Mouse (Mus musculus): ENCODE measurements around the gene Gpc3. TPM values are rescaled to one million over a fixed set of nuclear protein-coding genes. Genes with fewer than 3 reads are reported as not detected.

Gpc3 gene
- polyA plus RNA-seq, 1 experiment from 2014 or later, result 634 TPM

DNA sequence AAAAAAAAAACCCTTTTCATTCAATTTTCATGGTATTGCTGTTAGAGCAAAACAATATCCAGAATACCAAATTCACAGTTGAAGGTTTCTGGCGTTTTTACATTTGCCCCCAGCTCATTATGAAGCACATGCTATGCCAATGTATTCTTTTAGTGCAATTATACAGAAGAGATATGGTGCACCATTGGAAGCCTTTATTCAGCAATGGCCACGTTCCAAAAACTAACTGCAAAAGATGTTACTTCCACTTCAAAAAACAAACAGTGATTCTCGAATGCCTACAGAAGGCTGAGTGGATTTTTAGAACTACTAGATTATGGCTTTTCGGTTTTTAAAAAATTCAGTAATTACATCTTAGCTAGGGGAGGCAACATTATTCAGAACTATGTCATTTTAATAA is 124.3 kb downstream of the Gpc3 start:
- no peaks in the 10 kb centered on the region for H3K9me3 ChIP-seq (ENCODE audit: control insufficient read depth, low read length)
- H3K4me2 ChIP-seq (ENCODE audit: low read length), result no peak overlapping the region
- H3K9ac ChIP-seq (ENCODE audit: low read length), result no peak overlapping the region
- ATAC-seq (replicated peaks; ENCODE audit: low FRiP score, low TSS enrichment, low read depth) (no peak), DNase-seq (ENCODE audit: low spot score) (no peak)
- H3K4me3 ChIP-seq (ENCODE audit: low read depth, low read length), result no peak overlapping the region
- H3K4me1 ChIP-seq (replicated peaks; ENCODE audit: control insufficient read depth, insufficient read depth, low read length), result no peaks in the 10 kb centered on the region
- H3K27me3 ChIP-seq (replicated peaks; ENCODE audit: control insufficient read depth, insufficient read depth, low read length), result no peaks in the 10 kb centered on the region
- H3K36me3 ChIP-seq (ENCODE audit: control insufficient read depth, insufficient read depth, low read length), result no peaks in the 10 kb centered on the region
- H3K27ac ChIP-seq (ENCODE audit: low read depth), result no peak overlapping the region
- 83% methylated on average over 4 of the region's 4 CpGs for WGBS

- 27% methylated on average over 5 of the region's 5 CpGs for WGBS
- Histone ChIP-seq H3K4me3 (ENCODE audit: low read depth, low read length) (no peak overlapping the region), H3K36me3 (ENCODE audit: control insufficient read depth, insufficient read depth, low read length) (no peaks in the 10 kb centered on the region), H3K27me3 (replicated peaks; ENCODE audit: control insufficient read depth, insufficient read depth, low read length) (no peaks in the 10 kb centered on the region), H3K27ac (ENCODE audit: low read depth) (peak overlapping the region; percentile 51; the same call in 1 of the 2 replicates), H3K9ac (ENCODE audit: low read length) (no peak overlapping the region), H3K4me2 (ENCODE audit: low read length) (no peak overlapping the region), H3K9me3 (ENCODE audit: control insufficient read depth, low read length) (no peaks in the 10 kb centered on the region), H3K4me1 (replicated peaks; ENCODE audit: control insufficient read depth, insufficient read depth, low read length) (0 out of 2 replicates have a peak, but pooled peaks cover 3% of the 10 kb centered on the region)
- ATAC-seq (replicated peaks; ENCODE audit: low FRiP score, low TSS enrichment, low read depth) (no peak), DNase-seq (ENCODE audit: low spot score) (no peak)
Observed at GRCm38 (mm10) chrX:52455074-52455588, 158.6 kb downstream of the Gpc3 start.

DNA sequence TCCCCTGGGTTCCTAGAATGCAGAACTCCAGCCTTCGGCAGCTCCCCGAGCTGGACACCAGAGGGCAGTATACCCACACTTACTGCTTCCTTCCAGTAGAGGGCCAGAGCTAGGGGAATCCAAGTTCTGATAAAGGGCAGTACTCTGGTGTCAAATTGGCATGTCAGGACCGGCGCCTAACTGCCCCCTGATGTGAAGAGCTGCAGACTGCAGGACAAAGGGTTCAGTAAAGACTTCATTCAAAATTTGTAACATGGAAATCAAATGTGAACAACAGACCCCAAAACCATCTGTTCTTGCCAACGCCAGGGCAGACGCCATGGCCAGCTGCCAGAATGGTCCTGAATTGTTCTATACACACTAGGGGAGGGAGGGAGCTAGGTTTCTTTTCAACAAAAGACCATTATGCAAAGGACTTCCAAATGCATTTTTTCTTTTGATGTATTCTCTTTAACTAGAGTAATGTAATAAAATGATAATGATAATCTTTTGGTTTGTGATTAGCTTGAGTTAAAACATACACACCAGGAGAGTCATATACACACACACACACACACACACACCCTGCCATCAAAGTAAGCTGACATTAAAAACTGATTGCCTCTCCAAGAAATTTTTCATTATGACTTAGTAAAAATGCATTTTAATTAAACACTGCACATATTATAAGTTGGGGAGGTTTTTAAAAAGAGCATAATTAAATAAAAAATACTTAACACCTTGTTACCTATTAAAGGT is 160.1 kb downstream of the Gpc3 start:
- Histone ChIP-seq H3K4me2 (ENCODE audit: low read length) (no peak overlapping the region), H3K9ac (ENCODE audit: low read length) (no peak overlapping the region), H3K4me1 (replicated peaks; ENCODE audit: control insufficient read depth, insufficient read depth, low read length) (0 out of 2 replicates have a peak, but pooled peaks cover 3% of the 10 kb centered on the region), H3K27ac (ENCODE audit: low read depth) (no peak overlapping the region), H3K27me3 (replicated peaks; ENCODE audit: control insufficient read depth, insufficient read depth, low read length) (0 out of 2 replicates have a peak, but pooled peaks cover 2% of the 10 kb centered on the region), H3K36me3 (ENCODE audit: control insufficient read depth, insufficient read depth, low read length) (no peaks in the 10 kb centered on the region), H3K9me3 (ENCODE audit: control insufficient read depth, low read length) (no peaks in the 10 kb centered on the region), H3K4me3 (ENCODE audit: low read depth, low read length) (no peak overlapping the region)
- DNase-seq (ENCODE audit: low spot score) (peak; percentile 77), ATAC-seq (replicated peaks; ENCODE audit: low FRiP score, low TSS enrichment, low read depth) (no peak; the same call in 1 of the 2 replicates)
- WGBS, result 38% methylated on average over 6 of the region's 6 CpGs

DNA sequence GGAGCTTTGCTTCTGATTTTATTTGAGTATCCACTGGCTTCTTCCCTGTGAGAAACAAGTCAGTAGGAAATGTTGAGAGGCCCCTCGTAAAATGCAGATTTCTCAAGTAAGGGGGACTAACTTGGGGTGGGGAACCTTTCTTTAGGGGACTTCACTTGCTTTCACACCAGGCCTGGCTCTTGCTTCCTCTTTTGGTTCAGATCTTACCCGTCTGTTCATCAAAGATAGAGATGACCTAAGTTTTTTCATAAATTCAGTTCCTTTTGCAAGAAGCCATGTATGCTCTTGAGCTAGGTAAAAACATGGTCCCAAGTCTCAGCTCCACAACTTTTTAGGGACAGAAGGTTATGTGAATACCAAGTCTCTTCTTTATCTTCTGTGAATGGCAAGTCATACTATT is 164.6 kb downstream of the Gpc3 start:
- Histone ChIP-seq H3K4me1 (replicated peaks; ENCODE audit: control insufficient read depth, insufficient read depth, low read length) (no peaks in the 10 kb centered on the region), H3K4me2 (ENCODE audit: low read length) (no peak overlapping the region), H3K9ac (ENCODE audit: low read length) (no peak overlapping the region), H3K36me3 (ENCODE audit: control insufficient read depth, insufficient read depth, low read length) (no peaks in the 10 kb centered on the region), H3K27me3 (replicated peaks; ENCODE audit: control insufficient read depth, insufficient read depth, low read length) (0 out of 2 replicates have a peak, but pooled peaks cover 5% of the 10 kb centered on the region), H3K9me3 (ENCODE audit: control insufficient read depth, low read length) (no peaks in the 10 kb centered on the region), H3K4me3 (ENCODE audit: low read depth, low read length) (no peak overlapping the region), H3K27ac (ENCODE audit: low read depth) (no peak overlapping the region)
- DNase-seq (ENCODE audit: low spot score) (no peak), ATAC-seq (replicated peaks; ENCODE audit: low FRiP score, low TSS enrichment, low read depth) (no peak)
- 64% methylated on average over 2 of the region's 2 CpGs for WGBS

DNA sequence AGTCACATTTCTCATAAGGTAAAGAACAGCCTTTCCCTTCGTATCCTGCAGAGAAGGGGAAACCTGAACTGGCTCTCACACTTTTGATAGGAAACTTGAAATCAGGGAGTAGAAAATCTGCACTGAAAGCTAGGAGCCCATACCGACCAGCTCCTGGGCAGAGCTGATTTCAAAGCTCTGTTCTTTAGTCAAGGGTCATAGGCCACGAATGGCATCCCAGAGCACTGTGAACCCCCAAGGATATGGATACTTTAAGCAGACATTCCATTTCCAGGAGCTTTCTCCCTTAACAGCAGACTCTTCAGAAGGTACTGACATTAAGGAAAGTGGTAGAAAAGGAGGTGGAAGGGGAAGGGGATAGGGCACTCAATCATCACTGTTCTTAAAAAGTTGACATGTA is 165.3 kb downstream of the Gpc3 start:
- H3K9me3 ChIP-seq (ENCODE audit: control insufficient read depth, low read length), result no peaks in the 10 kb centered on the region
- no peaks in the 10 kb centered on the region for H3K4me1 ChIP-seq (replicated peaks; ENCODE audit: control insufficient read depth, insufficient read depth, low read length)
- DNase-seq (ENCODE audit: low spot score) (no peak), ATAC-seq (replicated peaks; ENCODE audit: low FRiP score, low TSS enrichment, low read depth) (no peak)
- H3K27me3 ChIP-seq (replicated peaks; ENCODE audit: control insufficient read depth, insufficient read depth, low read length), result 0 out of 2 replicates have a peak, but pooled peaks cover 5% of the 10 kb centered on the region
- no peaks in the 10 kb centered on the region for H3K36me3 ChIP-seq (ENCODE audit: control insufficient read depth, insufficient read depth, low read length)
- no peak overlapping the region for H3K4me3 ChIP-seq (ENCODE audit: low read depth, low read length)
- H3K27ac ChIP-seq (ENCODE audit: low read depth), result no peak overlapping the region
- no peak overlapping the region for H3K9ac ChIP-seq (ENCODE audit: low read length)
- 39% methylated on average over 3 of the region's 3 CpGs for WGBS
- no peak overlapping the region for H3K4me2 ChIP-seq (ENCODE audit: low read length)

GRCm38 (mm10) chrX:52446530-52446929 is 167.2 kb downstream of the Gpc3 start:
- Histone ChIP-seq H3K27ac (ENCODE audit: low read depth) (no peak overlapping the region), H3K9ac (ENCODE audit: low read length) (no peak overlapping the region), H3K9me3 (ENCODE audit: control insufficient read depth, low read length) (no peaks in the 10 kb centered on the region), H3K4me3 (ENCODE audit: low read depth, low read length) (no peak overlapping the region), H3K4me1 (replicated peaks; ENCODE audit: control insufficient read depth, insufficient read depth, low read length) (no peaks in the 10 kb centered on the region), H3K27me3 (replicated peaks; ENCODE audit: control insufficient read depth, insufficient read depth, low read length) (0 out of 2 replicates have a peak, but pooled peaks cover 5% of the 10 kb centered on the region), H3K36me3 (ENCODE audit: control insufficient read depth, insufficient read depth, low read length) (no peaks in the 10 kb centered on the region), H3K4me2 (ENCODE audit: low read length) (no peak overlapping the region)
- 51% methylated on average over 3 of the region's 3 CpGs for WGBS
- DNase-seq (ENCODE audit: low spot score) (no peak), ATAC-seq (replicated peaks; ENCODE audit: low FRiP score, low TSS enrichment, low read depth) (no peak)

GRCm38 (mm10) chrX:52444977-52445376 is 168.8 kb downstream of the Gpc3 start:
- Histone ChIP-seq H3K27ac (ENCODE audit: low read depth) (no peak overlapping the region), H3K4me1 (replicated peaks; ENCODE audit: control insufficient read depth, insufficient read depth, low read length) (no peaks in the 10 kb centered on the region), H3K4me2 (ENCODE audit: low read length) (no peak overlapping the region), H3K9me3 (ENCODE audit: control insufficient read depth, low read length) (no peaks in the 10 kb centered on the region), H3K27me3 (replicated peaks; ENCODE audit: control insufficient read depth, insufficient read depth, low read length) (0 out of 2 replicates have a peak, but pooled peaks cover 5% of the 10 kb centered on the region), H3K36me3 (ENCODE audit: control insufficient read depth, insufficient read depth, low read length) (no peaks in the 10 kb centered on the region), H3K4me3 (ENCODE audit: low read depth, low read length) (no peak overlapping the region), H3K9ac (ENCODE audit: low read length) (no peak overlapping the region)
- ATAC-seq (replicated peaks; ENCODE audit: low FRiP score, low TSS enrichment, low read depth) (no peak), DNase-seq (ENCODE audit: low spot score) (no peak)
- WGBS, result 68% methylated on average over 2 of the region's 2 CpGs

DNA sequence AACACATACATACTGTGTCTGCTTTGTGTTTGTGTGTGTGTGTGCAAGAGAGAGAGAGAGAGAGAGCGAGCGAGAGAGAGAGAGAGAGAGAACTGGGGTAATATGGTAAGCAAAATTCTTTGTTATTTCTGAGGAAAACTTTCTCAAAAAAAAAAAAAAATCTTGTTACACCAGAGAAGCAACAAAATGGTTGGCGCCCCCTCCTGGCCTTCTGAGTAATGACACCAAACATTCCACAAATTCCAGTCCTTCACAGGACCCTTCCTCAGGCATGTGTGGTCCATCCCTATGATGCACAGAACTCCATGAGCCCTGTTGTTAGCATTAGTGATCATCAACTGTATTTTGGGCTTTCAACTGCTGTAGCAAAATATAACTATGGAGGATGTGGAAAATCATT is 172.0 kb downstream of the Gpc3 start:
- DNase-seq (ENCODE audit: low spot score) (no peak), ATAC-seq (replicated peaks; ENCODE audit: low FRiP score, low TSS enrichment, low read depth) (no peak)
- no peaks in the 10 kb centered on the region for H3K36me3 ChIP-seq (ENCODE audit: control insufficient read depth, insufficient read depth, low read length)
- no peaks in the 10 kb centered on the region for H3K4me1 ChIP-seq (replicated peaks; ENCODE audit: control insufficient read depth, insufficient read depth, low read length)
- H3K4me3 ChIP-seq (ENCODE audit: low read depth, low read length), result no peak overlapping the region
- H3K9ac ChIP-seq (ENCODE audit: low read length), result no peak overlapping the region
- H3K27me3 ChIP-seq (replicated peaks; ENCODE audit: control insufficient read depth, insufficient read depth, low read length), result no peaks in the 10 kb centered on the region
- H3K27ac ChIP-seq (ENCODE audit: low read depth), result no peak overlapping the region
- no peaks in the 10 kb centered on the region for H3K9me3 ChIP-seq (ENCODE audit: control insufficient read depth, low read length)
- no peak overlapping the region for H3K4me2 ChIP-seq (ENCODE audit: low read length)
- WGBS, result 57% methylated on average over 3 of the region's 3 CpGs

DNA sequence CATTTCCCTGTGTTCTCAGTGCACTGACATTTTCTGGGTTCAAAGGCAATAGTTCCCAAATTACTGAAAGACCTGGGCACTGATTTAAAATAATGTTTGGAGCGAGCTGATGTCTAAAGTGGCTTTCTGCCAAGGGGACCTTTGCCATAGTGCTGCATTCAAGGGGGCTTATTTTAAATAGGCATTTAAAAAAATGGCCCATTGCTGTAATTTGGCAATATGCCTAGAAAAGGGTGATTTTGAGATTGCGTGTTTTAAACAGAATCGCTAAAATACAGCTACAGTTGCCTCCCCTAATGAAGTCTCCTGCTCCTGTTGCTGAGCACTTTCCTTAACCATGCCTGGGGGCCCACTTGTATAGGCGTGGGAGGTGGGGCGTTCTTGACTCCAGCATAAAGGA is 174.3 kb downstream of the Gpc3 start:
- DNase-seq (ENCODE audit: low spot score) (no peak), ATAC-seq (replicated peaks; ENCODE audit: low FRiP score, low TSS enrichment, low read depth) (no peak)
- Histone ChIP-seq H3K9ac (ENCODE audit: low read length) (no peak overlapping the region), H3K4me3 (ENCODE audit: low read depth, low read length) (no peak overlapping the region), H3K27me3 (replicated peaks; ENCODE audit: control insufficient read depth, insufficient read depth, low read length) (no peaks in the 10 kb centered on the region), H3K4me1 (replicated peaks; ENCODE audit: control insufficient read depth, insufficient read depth, low read length) (no peaks in the 10 kb centered on the region), H3K4me2 (ENCODE audit: low read length) (no peak overlapping the region), H3K36me3 (ENCODE audit: control insufficient read depth, insufficient read depth, low read length) (no peaks in the 10 kb centered on the region), H3K9me3 (ENCODE audit: control insufficient read depth, low read length) (no peaks in the 10 kb centered on the region), H3K27ac (ENCODE audit: low read depth) (no peak overlapping the region)
- 56% methylated on average over 5 of the region's 5 CpGs for WGBS

All from intestine, embryonic 14.5 days (tissue).